Mouse (Mus musculus) layer of hippocampus, adult 18-20 months (tissue): ENCODE results near the gene Trim17. TPM values are rescaled to one million over a fixed set of nuclear protein-coding genes. Genes with fewer than 3 reads are reported as not detected.

ENCODE experiments used
- DNase-seq, 2 experiments: peaks; one replicate each; pipeline ENCODE4 v3.0.0; 2022; ENCODE audit warnings: low spot score in 2 of 2
- microRNA-seq, 2 experiments: library from miRNA; unstranded; fragments of <30 nt; microRNA quantifications; one replicate each; pipeline ENCODE4 v1.2.0; 2021
- total RNA-seq, 2 experiments: library from RNA; stranded (reverse); gene quantifications; 2 replicates each; pipeline ENCODE4 v1.2.3; 2021

Trim17 gene
- total RNA-seq, 2 experiments from 2014 or later, result 4.7 to 5.7 TPM

DNA sequence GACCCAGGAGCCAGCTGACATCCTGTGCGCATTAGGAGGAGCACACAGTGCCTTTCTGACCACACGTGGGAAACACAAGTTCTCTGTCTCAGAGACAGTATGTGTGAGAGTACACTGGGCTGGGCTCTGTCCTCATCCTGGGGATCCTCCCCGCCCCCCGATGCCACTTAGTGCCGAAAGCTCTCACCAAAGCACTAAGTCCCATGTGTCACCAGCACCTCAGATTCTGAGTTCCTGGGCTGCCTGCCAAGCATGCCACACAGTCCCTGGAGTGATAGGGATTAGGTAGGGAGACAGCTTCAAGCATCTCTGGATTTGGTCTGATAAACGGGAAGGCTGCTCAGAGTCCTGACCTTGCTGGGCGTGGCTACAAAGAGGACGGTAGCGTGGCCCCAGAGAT lies 36.3 kb downstream of the Trim17 start:
- DNase-seq, result no peak

DNA sequence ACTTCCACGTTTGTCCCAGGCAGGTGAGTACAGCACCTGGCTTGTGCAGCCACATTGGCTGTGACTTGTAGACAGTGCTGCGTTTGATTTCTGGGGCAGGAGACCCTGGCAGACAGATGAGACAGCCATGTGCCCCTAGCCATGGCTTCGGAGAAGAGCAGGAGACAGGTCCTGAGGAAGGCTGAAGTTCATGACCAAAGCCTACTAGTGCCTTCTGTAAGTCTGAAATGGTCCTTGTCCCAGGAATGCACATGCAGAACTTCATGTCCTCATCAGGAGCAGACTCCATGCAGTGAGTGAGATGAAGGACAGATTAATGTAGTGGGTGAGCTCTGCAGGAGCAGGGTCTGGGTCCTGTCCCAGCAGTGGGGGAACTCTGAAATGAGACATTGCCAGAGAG lies 37.4 kb downstream of the Trim17 start:
- no peak for DNase-seq

DNA sequence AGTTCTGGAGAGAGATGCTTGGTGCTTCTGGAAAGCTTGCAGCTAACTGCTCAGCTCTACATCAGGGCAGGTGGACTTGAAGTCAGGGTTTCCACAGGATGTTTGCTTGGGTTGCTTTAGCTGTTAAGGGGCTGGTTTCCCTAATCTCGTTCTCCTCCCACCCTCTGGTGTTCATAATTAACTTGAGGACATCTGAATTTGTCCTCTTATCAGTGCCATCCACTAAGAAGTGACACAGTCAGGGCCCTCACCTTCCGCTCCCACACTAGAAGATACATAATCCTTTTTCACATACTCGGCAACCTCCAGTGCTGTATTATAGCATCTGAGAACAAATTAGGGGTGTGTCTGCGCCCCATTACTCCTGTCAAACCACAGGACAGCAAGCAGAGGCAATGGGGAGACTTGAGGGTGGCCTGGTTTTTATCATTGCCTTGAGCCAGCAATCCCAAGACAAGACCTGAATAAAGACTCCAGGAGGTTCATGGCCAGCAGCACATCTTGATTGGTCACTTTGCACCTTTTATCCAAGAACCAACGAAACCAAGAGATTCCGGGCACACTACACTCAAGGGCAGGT lies 38.7 kb downstream of the Trim17 start:
- no peak for DNase-seq

DNA sequence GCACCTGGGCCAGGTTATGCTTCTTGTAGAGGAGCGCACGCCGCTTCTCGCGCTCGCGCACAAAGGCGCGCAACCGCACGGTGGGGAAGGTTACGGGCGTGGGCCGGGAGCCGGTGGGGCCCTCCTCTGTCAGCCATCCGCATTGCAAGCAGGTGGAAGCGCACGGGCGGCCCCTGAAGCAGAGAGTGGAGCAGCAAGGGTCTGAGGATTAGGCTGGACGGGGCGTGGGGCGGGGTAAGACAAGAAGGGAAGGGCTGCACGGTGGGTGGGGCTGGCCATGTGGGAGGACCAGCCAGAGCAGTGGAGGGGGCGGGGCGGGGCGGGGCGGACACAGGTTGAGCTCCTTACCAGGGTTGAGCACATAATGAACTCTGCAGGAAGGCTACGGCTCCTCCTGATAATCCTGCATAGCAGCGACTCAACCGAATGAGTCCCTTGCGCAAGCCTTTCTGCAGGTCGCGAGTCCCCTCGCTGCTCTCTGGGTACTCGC lies 39.9 kb downstream of the Trim17 start:
- DNase-seq, result no peak

DNA sequence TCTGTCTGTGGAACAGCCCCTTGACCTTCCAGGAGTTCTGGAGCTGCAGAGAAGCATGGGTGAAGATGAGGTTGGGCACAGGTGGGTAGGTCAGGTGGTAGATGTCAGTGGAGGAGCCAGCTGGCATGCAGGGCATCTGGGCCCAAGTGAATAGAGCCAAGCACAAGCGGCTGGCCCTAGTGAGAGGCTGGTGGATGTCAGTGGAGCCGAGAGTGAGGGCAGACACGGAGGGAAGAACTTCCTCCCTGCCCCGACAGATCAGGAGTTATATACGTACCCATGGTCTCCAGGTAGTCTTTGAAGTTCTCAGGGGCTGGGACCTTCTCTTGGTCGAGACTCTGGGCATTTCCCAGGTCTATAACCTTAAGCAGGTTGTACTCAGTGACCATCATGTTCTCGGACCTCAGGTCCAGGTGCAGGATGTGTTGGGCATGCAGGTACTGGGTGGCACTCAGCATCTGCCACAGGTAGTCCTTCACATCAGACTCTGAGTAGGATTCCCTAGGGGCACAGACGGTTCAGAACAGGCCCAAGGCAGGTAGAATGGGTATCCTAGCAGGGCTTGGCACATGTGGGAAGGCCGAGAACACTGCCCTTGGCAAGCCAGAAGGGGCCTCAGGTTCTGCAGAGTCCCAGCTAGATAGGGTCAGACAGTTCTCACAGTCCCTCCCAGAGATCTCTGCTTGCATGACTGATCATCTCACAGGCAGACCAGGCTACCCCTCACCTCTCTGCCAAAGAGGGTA lies 40.7 kb downstream of the Trim17 start:
- no peak for DNase-seq

DNA sequence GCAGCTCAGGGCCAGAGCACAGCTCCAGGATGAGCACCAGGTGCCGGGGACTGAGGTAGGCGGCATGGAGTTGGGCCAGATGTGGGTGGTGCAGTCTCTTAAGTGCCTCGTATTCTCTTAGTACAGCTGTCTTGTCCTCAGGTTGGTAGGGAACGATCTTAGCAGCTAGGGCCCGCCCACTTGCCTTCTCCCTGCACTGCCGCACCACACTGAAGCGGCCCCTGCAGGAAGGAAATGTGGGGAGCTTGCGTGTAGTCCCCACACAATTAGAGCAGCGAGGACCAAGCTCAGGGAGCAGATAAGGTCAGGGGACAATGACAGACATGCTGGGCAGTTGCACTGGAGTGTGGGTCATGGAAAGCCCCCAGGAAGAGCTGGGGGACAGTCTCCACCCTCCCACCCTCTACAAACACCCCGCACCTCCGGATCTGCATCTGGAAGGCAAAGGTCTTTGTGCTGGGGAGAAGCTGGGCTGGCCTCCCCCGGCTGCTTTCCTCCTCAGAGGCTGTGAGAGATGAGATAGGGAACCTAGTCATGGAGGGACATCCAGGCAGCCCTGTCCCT lies 41.4 kb downstream of the Trim17 start:
- no peak for DNase-seq

DNA sequence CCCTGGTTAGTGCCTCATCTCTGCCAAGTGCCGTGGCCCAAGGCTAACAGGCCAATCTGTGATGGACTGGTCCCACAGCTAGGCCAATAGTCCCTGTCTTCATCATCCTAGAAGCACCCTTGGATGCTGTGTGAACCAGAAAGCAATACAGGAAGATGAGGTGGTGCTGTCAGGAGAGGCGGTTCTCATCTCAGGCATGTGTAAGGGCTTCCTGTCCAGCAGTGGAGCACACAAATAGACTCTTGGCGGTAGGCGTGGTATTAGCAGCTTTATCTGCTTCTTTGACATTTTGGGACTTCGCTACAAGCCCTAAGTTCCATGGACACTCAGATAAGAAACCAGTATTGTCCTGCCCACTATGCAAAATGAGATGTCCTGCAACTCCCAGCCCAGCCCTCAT lies 43.1 kb downstream of the Trim17 start:
- DNase-seq, result no peak

DNA sequence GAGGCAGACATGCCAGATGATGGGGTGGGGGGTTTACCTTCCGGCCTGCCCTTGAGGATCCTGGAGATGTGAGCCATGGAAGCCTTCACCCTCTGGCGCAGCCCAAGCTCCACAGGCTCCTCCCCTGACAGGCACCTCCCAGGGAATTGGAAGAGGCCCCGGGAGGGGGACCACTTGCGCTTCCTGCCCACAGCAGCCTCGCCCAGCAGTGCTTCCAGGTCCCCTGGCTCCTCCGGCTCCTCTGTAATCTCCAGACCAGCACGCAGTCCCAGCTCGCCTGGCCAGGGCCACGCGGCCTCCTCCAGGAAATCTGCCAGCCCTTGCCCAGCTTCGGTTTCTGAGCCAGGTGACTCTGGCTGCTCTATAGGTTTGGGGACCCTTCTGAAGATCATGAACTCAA lies 44.7 kb downstream of the Trim17 start:
- DNase-seq, result no peak

DNA sequence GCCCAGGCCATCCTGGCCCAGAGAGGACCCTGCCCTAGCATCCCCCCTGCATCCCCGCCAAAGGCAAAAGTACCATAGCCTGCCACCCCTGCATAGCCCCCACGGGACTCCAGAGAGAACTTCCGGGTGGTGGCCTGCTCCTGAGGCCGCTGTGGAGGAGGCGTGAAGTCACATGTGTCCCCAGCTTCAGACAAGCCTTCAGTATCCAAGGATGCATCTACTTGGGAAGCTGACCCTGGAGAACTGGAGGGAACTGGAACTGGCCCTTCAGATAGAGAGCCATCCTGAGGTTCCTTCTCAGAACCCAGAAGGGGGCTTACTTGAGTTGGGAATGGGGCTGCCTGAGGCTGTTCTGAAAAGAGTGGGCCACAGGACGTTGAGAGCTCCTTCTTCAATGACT lies 45.3 kb downstream of the Trim17 start:
- no peak for DNase-seq

DNA sequence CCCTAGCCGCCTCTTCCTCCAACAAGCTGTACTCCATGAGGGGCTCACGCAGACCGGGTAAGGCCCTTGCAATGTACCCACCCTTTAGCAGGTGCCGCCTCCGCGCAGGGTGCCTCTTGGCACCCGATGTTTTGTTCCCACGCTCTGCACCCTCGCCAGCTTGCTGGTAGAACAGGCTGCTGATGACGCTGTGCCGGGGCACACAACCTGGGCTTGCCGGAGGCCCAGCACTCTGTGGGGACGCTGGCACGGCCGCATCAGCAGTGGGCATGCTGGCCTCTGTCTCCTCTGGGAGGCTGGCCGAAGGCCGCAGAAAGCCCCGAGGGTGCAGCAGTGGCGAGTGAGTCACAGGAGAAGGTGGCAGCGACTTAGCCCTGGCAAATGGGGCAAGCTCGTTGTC lies 46.1 kb downstream of the Trim17 start:
- peak; percentile 85 to 91 for DNase-seq

DNA sequence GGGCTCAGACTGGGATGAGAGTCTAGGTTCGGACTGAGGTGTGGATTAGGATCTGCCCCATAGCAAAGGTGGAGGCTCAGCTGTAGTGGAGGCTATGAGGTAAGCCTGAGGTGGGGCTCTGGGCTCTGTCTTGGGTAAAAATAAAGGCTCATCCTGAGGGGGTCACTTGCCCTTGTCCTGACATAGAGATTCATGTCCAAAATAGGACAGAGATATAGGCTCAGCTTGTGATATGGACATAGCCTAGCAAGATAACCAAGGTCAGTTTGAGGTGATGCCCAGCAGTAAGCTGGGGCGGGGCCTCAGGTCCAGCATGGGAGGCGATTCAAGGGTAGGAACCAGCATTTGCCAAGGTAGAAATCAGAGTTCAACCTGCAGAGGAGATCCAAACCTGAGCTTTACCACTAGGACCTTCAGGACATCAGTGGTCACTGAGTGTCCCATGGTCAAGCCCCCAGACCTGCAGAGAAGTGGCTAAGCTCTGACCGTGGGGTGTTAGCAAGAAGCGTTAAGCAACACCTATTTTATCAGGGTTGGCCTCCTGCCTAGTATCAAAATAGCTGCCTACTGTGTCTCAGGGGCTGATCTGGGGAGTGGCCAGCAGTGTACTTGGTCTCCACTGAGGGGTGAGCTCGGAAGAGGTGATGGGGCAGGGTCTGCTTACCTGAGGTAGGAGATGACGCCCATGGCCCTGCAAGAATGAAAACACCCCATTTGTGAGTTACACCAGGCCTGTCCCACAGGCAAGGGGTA lies 48.0 kb downstream of the Trim17 start:
- no peak for DNase-seq

DNA sequence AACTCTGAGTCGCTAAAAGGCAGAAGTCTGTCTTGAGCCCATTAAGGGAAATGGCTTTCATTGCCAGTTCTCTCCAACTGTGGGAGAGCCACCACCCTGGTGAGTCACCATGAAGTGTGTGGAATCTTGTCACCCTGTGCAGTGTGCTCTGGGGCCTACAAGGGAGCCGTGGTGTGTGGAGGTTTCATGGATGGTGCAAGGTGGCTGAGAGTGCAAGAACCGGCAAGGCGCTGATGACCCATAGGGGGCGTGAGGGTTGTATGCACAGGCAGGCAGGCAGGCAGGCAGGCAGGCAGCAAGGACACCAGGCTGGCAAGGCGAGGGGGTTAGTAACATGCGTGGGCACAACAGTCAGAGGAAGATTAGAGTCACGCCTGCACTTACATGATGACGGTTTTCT lies 60.6 kb downstream of the Trim17 start:
- peak; percentile 37 to 56 for DNase-seq

Small RNAs within 50 kb of the gene (microRNA-seq; reads per million reads assigned to microRNA genes)
- gene Gm44313, result 0 reads per million in 2 experiments

Other genes starting within 250 kb of the Trim17 start
- gene Olfr318, start 230.7 kb upstream of the Trim17 start, total RNA-seq, result under 1 TPM in 1 of 2 experiments, not detected in 1; 0.08 TPM
- gene Olfr317, start 215.5 kb upstream of the Trim17 start, total RNA-seq, result under 1 TPM in 1 of 2 experiments, not detected in 1; 0.10 TPM
- gene Olfr316, start 202.0 kb upstream of the Trim17 start, total RNA-seq, result 1 to 10 TPM; 1.1 to 1.4 TPM
- not detected for gene Olfr315, start 181.5 kb upstream of the Trim17 start, total RNA-seq
- gene Olfr314, start 171.7 kb upstream of the Trim17 start, total RNA-seq, result not detected
- gene Fam183b, start 152.7 kb upstream of the Trim17 start, total RNA-seq, result 1 to 10 TPM; 8.4 to 8.6 TPM
- not detected for gene Olfr313, start 139.7 kb upstream of the Trim17 start, total RNA-seq
- not detected for gene Olfr312, start 125.4 kb upstream of the Trim17 start, total RNA-seq
- not detected for gene Olfr311, start 115.4 kb upstream of the Trim17 start, total RNA-seq
- gene Gm12258, start 107.5 kb upstream of the Trim17 start, total RNA-seq, result 10 to 100 TPM; 16.8 to 17.6 TPM
- gene 2810021J22Rik, start 87.5 kb upstream of the Trim17 start, total RNA-seq, result 10 to 100 TPM; 12.2 to 13.2 TPM
- gene Zfp39, start 50.5 kb upstream of the Trim17 start, total RNA-seq, result 1 to 10 TPM; 9.5 to 9.6 TPM
- gene Btnl10, start 36.8 kb upstream of the Trim17 start, total RNA-seq, result not detected
- gene Rnf187, start 15.8 kb upstream of the Trim17 start, total RNA-seq, result 100 to 1,000 TPM; 493 to 502 TPM
- gene Hist3h2ba, start 5.8 kb upstream of the Trim17 start, total RNA-seq, result 10 to 100 TPM; 82.1 to 87.0 TPM
- 10 to 100 TPM; 69.9 to 70.6 TPM for gene Hist3h2a, start within 50 bp of the Trim17 start, total RNA-seq
- 10 to 100 TPM; 29.1 to 30.4 TPM for gene Trim11, start 23.4 kb downstream of the Trim17 start, total RNA-seq
- gene Obscn, start 181.7 kb downstream of the Trim17 start, total RNA-seq, result 1 to 10 TPM in 1 of 2 experiments, under 1 TPM in 1; 0.91 to 1.7 TPM
- 1 to 10 TPM; 6.7 TPM for gene Iba57, start 209.1 kb downstream of the Trim17 start, total RNA-seq
- 10 to 100 TPM; 11.9 to 13.6 TPM for gene Gjc2, start 228.5 kb downstream of the Trim17 start, total RNA-seq
- 100 to 1,000 TPM; 148 to 152 TPM for gene Guk1, start 237.5 kb downstream of the Trim17 start, total RNA-seq
- gene Mrpl55, start 247.8 kb downstream of the Trim17 start, total RNA-seq, result 10 to 100 TPM; 35.9 to 42.8 TPM